Mouse (Mus musculus) adrenal gland (tissue): ENCODE results near the gene Ccn6.
"Not testable (repeated sequence)": the region's sequence is repeated elsewhere in the genome, so short reads cannot be mapped to it uniquely, and the experiment has no call there.

Source experiments
- intact Hi-C: fragments of 180-260 bp; cut with DNase I; formaldehyde crosslinking; loops from one replicate; pipeline ENCODE4 v1.15.1; 2025
- long read RNA-seq, 2 experiments: library from polyadenylated mRNA; unstranded; transcript quantifications; one replicate each; pipeline ENCODE4 v2.0.0; 2020; ENCODE audit warnings: borderline replicate concordance in 1 of 2; ENCODE audit not compliant: insufficient replicate concordance in 1 of 2

Gene Ccn6
- long read RNA-seq, experiment 1: 0 reads
- long read RNA-seq, experiment 2: 0 reads

DNA sequence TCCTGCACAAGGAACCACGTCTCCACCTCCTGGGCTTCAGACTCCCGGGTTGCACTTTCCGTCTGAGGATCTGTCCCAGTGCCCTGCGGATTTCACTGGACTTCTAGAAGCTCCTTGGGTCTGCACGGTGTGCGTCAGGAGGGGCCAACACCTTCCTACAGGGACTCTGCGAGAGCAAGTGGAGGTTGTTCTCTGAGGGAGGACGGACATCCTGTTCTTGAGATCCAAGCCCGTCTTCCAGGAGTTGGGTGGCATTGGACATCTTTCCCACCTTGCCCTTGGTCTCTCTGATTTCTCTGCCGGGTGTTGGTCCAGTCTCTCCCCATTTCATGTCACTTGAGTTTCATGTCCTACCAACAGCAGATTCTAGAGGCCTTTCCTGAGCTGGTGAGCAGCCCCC is at the start of gene Ccn6:
Gene Ccn6 (minus strand): TSS at position 101 of the 400 bp plus-strand sequence.
- intact Hi-C loops: loop anchor here (10.0 kb wide), 1 partner anchor 461 kb away; no protein-coding TSS in a partner anchor

DNA sequence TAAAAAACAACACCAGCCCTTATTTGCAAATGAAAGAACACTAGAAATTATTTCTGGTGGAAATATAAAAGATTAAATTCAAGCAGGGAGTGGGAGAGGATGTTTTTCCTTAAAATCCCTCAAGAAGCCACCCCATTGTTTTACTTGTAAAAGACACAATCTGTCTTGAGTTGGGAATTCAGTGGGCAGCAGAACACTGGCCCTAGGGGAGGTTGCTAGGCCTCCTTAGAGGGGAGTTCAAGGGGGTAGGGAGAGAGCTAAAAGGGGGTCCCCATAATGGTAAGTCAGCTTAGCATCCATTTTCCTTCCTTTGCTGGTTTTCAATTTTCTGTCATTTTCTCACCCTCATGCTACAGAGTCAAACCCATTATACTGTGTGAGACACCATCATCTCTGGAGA is 46.4 kb upstream of the Ccn6 start:
- intact Hi-C loops: no loop called here

DNA sequence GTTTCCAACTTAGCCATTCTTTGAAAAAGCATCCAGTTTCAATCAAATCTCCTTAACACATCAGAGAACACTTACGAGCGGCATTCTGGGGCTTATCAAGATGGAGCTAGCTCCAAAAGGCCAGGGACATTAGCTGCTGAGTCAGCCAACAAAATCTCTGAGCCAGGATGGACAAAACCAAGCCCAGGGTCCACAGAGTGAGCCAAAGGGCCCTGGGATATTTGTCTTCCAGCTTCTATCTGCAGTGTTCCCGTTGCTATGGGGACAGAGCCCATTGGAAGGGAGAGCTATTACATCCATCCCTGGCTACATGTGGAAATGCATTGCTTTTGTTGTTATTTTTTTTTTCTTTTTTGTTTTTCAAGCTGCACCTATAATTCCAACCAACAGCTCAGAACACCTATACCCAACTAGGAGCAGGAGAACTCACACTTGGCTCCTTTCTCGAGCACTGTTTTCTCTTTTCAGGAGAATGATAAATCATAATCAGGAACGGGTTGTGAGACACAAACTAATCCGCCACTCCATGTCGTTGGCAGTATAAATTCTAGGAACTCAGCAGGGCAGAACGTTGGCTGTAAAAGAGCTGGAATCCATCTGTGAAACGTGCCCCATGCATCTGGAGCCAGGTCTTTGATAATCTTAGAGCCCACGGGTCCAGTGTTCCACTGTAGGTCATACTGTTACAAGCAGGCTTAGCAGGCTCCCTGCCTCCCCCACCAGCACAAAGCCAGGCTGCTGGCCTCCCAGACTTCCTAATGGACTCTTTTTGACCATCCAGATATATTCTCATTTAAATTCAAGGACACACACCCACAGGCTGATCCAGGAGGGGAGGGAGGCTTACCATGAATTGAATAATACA is 45.8 kb upstream of the Ccn6 start:
- intact Hi-C loops: no loop called here

DNA sequence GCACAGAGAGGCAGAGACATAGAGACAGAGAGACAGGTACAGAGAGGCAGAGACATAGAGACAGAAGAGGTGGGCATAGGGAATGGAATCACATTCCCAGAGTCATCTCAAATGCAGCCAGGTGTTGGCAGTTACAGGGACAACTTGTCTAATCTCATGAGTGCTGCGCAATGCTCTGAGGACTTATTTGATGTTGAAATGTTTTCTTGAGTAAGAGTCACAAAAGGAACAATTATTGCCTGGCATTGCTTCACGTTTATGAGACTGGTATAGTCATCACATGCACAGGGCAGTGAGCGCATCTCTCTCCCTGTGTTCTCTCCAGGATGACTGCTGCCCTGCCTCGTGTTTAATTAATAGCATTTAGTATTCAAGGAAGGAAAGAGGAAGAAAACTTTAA is 45.1 kb upstream of the Ccn6 start:
- intact Hi-C loops: no loop called here

DNA sequence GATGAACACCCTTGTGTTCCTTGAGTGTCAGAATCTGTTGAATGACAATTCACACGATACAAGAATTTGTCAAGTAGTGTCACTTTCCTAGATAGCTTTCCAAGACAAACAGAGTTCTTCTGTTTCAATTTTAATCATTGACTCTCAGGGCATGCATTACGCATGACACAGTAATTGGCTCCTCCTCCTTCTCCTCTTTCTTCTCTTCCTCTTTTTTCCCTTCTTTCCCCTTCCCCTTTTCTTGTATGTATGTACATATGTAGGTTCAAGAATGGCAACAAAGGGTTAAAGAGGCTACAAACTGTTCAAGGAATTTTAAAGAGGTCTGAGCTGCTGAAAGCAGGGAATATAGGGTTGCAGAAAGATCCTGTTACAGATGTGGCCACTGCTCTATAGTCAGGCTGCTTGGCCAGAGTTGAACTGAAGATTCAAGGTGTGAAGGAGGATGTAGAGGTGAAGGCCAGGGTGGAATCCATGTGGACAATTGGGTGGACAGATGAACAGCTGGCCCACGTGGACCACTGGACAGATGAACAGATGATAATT is 43.8 kb upstream of the Ccn6 start:
- intact Hi-C loops: no loop called here

DNA sequence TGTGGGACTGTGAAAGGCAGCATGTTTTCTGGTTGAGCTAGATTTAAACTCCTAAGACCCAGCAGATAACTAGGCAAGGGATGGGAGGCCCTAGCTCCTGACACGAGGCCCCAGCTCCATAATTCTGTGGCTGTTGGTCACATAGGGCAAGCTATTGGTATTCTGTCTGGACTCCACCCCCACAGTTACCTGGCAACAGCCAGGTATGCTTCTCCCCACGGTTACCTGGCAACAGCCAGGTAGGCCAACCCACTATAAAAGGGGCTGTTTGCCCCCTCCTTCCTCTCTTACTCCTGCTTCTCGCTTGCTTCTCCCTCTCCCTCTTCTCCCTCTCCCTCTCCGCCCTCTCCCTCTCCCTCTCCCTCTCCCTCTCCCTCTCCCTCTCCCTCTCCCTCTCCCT is 38.9 kb upstream of the Ccn6 start:
- intact Hi-C loops: no loop called here

DNA sequence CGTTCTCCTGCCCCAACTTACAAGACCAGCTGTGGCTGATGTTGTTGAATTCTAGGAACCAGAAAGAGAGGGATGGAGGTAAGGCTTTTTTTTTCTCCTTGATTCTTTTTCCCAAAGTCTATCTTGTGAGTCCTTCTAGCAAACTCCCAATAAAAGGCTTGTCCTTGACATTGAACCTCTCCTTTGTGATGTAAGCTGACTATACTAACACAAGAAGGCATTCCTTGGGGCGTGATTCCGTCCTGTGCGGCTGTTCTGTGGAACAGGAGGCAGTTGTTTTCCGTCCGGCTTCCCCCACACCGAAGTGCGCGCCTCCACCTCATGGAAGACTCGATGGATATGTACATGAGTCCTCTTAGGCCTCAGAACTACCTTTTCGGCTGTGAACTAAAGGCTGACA is 34.6 kb upstream of the Ccn6 start:
- intact Hi-C loops: not testable (repeated sequence)

DNA sequence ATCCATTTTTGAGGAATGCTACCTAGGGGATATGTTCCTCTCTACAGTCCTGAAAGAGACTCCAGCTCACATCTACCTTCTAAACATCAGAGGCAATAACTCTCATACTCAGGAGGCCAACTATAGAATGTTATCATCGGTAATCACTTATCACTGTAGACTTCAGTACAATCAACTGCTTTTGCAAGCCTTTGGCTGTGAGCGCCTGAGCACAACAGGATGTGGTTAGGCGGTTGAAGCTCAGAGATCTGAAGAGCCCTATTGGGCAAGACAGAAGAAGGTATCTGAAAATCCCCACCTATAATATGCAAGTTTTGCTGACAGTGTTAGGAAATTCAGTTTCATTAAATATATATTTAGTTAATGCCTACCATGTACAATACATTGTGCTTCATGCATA is 29.1 kb upstream of the Ccn6 start:
- intact Hi-C loops: no loop called here

DNA sequence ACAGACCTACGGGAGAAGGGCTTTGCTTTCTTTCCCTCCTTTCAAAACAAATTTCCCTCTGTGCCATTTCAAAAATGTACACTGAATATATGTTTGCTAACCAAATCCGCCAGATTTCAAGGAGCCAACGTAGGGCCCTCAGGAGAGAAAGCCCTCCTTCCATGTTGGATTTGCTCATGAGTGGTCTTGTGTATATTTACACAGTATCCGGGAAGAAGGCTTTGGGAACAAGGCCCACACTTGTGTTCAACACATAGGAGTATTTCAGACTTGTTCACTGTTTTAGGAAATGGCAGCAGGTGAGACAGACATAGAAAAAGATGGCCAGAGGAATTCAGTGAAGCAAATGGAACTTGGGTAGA is 21.9 kb upstream of the Ccn6 start:
- intact Hi-C loops: loop anchor here (5.0 kb wide), 1 partner anchor 37 kb away; no protein-coding TSS in a partner anchor

DNA sequence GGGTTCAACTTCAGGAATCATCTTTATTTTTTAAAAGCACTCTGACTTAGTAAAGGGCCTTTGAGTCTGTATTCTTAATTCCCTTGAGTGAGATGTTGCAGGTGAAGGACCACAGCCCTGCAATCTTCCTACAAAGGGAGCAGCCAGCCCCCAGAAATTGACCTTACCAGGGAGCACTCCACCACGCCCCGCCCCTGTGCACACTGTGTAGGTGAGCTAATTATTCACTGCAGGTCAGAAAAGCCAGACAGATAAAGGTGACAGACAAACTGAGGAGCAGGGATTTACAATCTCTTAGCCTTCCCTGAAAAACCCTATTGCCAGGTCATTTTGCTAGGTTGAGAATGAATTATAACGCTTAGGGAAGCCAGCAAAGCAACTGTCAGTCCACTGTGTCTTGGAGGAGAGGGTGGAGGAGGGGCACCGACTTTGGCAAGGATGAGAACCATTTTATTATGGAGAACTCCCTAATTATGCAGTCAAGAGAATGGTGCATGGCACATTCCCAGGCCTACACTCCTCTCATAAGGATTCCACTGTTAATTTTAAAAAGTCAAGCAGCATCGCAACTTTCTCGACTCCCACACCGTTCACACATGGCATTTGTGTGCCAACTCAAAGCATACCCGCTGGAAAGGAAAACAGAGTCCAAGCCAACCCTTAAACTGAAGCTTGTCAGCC is 21.4 kb upstream of the Ccn6 start:
- intact Hi-C loops: loop anchor here (5.0 kb wide), 1 partner anchor 37 kb away; no protein-coding TSS in a partner anchor

DNA sequence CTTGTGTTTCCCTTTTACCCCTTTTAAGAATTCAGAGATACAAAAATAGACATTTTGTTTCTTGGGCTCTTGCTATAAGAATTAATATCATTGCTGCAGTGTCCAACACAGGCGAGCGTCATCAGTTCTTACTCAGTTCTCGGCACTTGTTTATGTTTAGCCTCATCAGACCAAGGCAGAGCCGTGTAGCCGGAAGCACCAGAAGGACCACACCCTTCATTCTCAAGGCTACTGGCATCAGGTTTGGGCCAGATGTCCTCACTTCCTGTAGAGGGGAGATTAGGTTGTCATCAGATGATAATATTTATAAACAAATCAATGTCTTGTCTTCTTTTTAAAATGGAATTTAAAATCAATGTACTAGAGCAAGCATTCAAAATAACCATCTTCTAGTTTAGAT is 13.4 kb upstream of the Ccn6 start:
- intact Hi-C loops: loop anchor here (10.0 kb wide), 1 partner anchor 268 kb away; no protein-coding TSS in a partner anchor

DNA sequence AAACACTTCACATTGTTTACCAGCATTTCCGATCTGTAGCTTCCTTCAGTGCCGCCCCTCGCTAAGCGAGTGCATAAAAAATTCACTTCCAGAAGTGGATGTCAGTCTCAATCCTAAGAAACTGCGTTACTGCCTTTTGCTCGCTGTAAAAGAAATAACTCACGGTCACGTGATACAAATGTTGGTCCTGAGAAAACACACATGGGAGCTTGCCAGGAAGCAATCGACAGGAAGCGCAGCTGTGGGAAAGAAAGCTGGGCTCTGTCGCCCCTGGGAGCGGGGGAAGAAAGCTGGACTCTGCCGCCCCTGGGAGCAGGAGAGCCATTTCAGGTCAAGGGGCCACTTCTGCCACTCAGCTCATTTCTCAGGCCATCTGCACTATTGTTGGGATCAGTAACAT is 9.5 kb upstream of the Ccn6 start:
- intact Hi-C loops: loop anchor here (10.0 kb wide), 1 partner anchor 272 kb away; no protein-coding TSS in a partner anchor

DNA sequence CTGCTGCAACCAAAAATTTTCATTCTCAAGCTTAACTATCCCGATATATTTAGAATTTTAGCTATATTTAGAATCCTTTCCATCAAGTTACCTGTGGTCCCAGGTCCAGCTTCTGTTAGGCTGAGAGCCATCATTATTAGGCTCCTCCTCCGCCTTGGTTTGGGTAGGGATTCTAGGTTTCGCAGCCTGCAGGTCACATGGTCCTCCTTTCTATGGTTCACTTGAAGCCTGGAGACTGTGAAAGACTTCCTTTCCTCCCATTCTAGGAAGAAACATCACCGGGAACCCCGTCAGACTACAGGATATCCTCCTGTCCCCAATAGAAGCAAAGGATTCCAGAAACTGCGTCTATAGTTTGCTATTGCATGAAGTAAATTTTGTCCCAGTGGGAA is 8.9 kb upstream of the Ccn6 start:
- intact Hi-C loops: loop anchor here (10.0 kb wide), 1 partner anchor 272 kb away; no protein-coding TSS in a partner anchor

DNA sequence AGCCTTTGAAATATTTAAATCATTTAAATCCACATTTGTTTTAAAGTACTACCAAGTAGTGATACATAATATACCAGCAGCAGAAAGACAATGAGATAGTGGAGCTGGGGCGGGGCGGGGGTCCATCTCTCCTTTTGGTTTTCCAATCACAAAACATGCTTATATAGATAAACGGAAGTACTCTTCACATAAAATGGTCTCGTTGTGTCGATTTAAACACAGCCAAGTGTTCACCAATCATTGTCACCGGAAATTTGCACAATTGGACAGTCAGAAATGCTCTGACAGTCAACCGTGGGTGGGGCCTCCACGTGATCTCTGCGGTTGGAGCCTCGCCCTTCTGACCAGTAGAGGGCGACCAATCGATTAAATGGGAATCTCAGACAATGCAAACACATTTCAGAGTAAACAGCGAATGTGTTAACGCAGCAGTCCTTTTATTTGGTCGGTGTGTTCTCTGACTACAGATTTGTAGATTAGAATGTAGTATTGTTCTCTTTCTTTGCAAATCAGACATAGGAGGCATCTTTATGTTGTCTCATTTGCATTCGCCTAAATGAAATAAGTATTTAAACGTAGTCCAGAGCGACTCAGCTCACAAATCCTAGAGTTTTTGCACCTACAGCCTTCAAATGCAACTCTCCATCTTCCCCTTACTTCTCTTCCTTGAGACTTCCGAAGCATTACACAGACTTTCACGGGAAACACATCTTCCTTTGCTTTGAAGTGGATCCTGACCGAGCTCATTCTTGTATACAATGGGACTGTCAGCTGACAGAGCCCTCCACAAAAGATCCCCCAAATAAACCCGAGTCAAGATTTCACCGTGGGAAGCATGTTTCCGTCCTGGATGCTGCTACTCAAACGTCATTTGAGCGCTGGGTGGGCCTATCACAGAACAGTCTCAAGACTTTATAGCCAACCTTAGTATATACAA is 8.3 kb upstream of the Ccn6 start:
- intact Hi-C loops: loop anchor here (1.0 to 10.0 kb wide), 3 partner anchors 73 to 348 kb away; no protein-coding TSS in a partner anchor

DNA sequence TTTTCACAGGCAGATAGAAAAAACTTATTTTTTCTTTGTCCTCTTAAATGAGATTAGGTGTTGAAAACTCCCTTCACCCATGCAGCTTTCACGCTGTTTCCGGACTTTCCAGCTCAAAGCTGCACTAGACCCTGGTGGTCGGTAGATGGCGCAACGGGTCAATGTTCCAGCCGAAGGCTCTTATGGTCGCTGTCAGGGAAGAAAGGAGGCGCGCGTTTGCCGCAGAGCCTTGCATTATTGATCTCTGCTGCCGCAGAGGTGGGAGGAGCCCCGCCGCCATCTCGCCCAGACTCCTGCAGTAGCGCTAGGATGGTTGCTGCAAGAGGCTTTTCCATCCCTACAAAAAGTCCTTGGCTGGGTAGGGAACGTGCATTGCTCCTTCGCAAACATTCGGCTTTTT is 7.5 kb upstream of the Ccn6 start:
- intact Hi-C loops: loop anchor here (1.0 to 10.0 kb wide), 3 partner anchors 74 to 349 kb away; no protein-coding TSS in a partner anchor

DNA sequence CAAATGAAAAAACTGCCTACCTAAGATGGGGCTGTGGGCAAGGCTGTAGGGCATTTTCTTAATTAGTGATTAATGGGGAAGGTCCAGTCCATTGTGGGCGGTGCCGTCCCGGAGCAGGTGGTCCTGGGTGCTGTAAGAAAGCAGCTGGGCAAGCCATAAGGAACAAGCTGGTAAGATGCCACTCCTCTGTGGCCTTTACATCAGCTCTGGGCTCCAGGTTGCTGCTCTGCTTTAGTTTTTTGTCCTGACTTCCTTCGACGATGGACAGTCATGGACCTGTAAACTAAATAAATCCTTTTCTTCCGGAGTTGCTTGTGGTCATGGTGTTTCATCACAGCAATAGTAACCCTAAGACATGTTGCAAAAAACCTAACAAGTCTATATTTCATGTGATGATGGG is 7.1 kb upstream of the Ccn6 start:
- intact Hi-C loops: loop anchor here (1.0 to 10.0 kb wide), 3 partner anchors 74 to 350 kb away; no protein-coding TSS in a partner anchor

DNA sequence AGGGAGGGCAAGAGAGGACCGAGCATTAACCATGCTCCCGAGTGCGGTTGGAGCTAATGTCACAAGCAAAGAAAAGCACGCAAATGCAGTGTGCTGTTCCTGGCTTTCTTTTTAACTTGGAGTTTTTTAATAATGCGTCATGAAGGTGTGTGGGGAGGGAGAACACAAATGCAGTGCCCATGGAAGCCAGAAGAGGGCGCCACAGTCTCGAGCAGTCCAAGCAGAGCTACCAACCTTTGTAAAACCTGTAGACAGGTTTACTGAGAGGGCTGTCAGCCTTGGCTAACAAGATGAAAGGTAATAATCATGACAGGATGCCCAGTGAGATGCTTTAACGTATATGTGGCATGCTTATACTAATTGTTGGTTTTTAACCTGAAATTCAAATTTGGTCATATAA is 6.6 kb upstream of the Ccn6 start:
- intact Hi-C loops: loop anchor here (2.0 to 10.0 kb wide), 2 partner anchors 75 to 275 kb away; no protein-coding TSS in a partner anchor

DNA sequence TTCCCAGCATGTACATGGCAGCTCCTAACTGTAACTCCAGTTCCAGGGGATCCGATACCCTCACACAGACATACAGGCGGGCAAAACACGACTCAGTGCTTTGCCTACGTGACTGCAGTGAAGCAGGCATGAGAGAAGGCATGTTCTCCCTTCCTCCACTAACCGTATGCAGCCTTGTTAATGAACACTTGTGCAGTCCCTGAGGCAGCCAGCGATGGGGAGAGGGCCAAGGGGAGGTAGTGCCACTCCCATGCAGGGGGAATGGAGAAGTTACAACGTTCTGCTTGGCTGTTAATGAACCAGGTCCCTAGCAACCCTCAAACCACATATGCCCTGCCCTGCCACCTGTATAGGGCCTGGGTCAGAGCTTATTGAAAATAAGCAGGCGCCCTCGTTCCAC is 6.0 kb upstream of the Ccn6 start:
- intact Hi-C loops: loop anchor here (2.0 to 10.0 kb wide), 3 partner anchors 75 to 455 kb away; no protein-coding TSS in a partner anchor

DNA sequence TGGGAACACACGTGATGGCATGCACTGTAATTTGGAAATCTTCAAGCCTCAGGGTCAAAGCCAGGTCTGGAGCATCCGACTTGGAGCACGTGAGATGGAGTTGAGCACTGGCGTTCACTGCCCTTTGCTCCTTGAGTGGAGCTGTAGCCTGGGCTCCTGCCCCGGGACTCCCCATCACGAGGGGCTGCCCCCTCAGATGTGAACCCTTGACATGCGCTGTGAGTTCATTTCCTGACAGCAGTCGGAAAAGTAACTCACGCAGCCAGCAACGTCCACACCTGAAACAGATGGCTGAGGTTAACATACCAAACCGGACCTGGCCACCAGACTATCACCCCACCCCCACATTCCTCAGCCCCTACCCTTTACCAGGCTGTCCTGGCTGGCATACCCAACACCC is 4.0 kb upstream of the Ccn6 start:
- intact Hi-C loops: loop anchor here (10.0 kb wide), 1 partner anchor 457 kb away; no protein-coding TSS in a partner anchor

DNA sequence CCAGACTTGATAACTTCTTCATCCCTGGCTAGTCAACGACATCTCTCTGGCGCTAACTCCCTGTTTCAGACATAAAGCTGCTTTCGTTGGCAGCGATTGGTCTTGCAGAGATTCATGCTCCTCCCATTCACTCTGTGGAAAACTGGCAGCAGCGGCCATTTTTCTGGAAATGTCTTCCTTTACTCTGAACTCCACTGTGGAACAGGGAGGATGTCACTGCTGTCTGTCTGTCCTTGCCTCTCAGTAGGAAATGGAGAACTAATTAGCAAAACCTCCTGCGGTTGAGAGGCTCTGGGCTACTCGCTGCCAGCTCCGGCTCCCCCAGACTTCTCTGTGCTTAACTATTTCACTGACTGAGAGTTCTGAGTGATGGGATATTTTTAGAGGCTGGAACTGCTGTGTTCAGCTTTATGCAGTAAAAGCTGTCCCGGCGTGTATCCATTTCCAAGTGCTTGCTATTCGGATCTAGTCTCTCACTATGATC is 2.1 kb upstream of the Ccn6 start:
- intact Hi-C loops: loop anchor here (10.0 kb wide), 1 partner anchor 459 kb away; no protein-coding TSS in a partner anchor
